ENCODE assay signal across 22 mouse cellular contexts in the genomic region with DNA sequence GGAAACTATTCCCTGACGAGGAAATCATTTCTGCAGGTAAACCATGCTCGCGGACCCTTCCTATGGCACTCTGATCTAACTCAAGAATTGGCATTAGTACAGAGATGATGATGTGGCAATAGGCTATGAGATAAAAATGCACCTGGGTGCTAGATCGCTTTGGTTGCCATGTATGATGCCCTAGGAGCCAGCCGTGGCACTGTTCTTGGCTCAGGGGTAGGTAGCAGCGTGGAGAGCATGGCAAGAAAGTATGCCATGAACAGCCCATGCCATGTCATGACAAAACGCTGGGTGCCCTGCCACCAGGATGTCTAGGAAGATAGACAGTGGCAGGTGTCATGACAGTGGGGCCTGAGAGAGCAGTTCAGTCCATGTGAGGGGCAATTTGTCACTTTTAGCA. TPM values are rescaled to one million over a fixed set of nuclear protein-coding genes. Genes with fewer than 3 reads are reported as not detected.
DNase-seq lines count a peak whose midpoint lies in the region; ATAC-seq and TF ChIP-seq lines count a peak whose summit lies in the region.
"Had no signal": no experiment of that assay in that cellular context is flagged by ENCODE, and none has a peak within 500 bp of the region (broad histone marks: within the 10 kb centered on the region; RNA-seq: fewer than 3 reads in every experiment).

No protein-coding gene starts in this region.

- H3K27ac ChIP-seq in midbrain, embryonic 16.5 days (ENCODE audit: low read length) = no peak overlapping the region

- peak; percentile 56 for DNase-seq in heart, adult 11 months
- no peak for DNase-seq in heart, postnatal 10 days
- DNase-seq in G1E (ENCODE audit: low spot score) = no peak
- DNase-seq in adrenal gland, postnatal 4 days (ENCODE audit: low spot score in 2 of 2) = no peak
- DNase-seq: adrenal gland, adult 2 months; adrenal gland, adult 8-10 months; adrenal gland, postnatal 10 days; adrenal gland, postnatal 14 days; adrenal gland, postnatal 25 days; adrenal gland, postnatal 36 days; B cell, adult 2 months; cerebellum, adult 11 months; cerebellum, adult 11-12 months; cerebellum, adult 18-20 months; cerebellum, adult 2 months; cerebellum, adult 8-10 months had no signal

- TF ChIP-seq CTCF in G1E (IDR thresholded peaks at IDR 0.05; ENCODE audit: low read depth, low read length) = no peak

- intact Hi-C loops in heart, postnatal 10 days (cut with DNase I) = no loop called here

- WGBS in midbrain, embryonic 16.5 days = 87% methylated on average over 7 of the region's 7 CpGs

- H3K9ac ChIP-seq in midbrain, embryonic 16.5 days (ENCODE audit: low read depth, low read length) = no peak overlapping the region

- peak overlapping the region; percentile 9; the same call in 1 of the 2 replicates for H3K4me3 ChIP-seq in G1E (ENCODE audit: low read depth, low read length)
- H3K4me3 ChIP-seq in midbrain, embryonic 16.5 days (ENCODE audit: low read depth, low read length) = no peak overlapping the region

- no peaks in the 10 kb centered on the region for H3K36me3 ChIP-seq in G1E (replicated peaks)
- no peaks in the 10 kb centered on the region for H3K36me3 ChIP-seq in midbrain, embryonic 16.5 days (ENCODE audit: control insufficient read depth, insufficient read depth, low read length)

- H3K4me1 ChIP-seq in G1E (ENCODE audit: insufficient read depth, low read depth, low read length) = peaks cover 7% of the 10 kb centered on the region; the same call in 1 of the 2 replicates
- H3K4me1 ChIP-seq in midbrain, embryonic 16.5 days (ENCODE audit: control insufficient read depth, insufficient read depth, low read length) = no peaks in the 10 kb centered on the region

- H3K27me3 ChIP-seq in G1E (ENCODE audit: insufficient read depth, low read length) = peaks cover 6% of the 10 kb centered on the region; the same call in 1 of the 2 replicates
- H3K27me3 ChIP-seq in midbrain, embryonic 16.5 days (ENCODE audit: control insufficient read depth, insufficient read depth, low read depth, low read length) = no peaks in the 10 kb centered on the region
- H3K27me3 ChIP-seq: CH12.LX had no signal

- H3K9me3 ChIP-seq in G1E (replicated peaks) = no peaks in the 10 kb centered on the region
- no peaks in the 10 kb centered on the region for H3K9me3 ChIP-seq in midbrain, embryonic 16.5 days (replicated peaks; ENCODE audit: control insufficient read depth, low read length, poor library complexity, severe bottlenecking)

- H3K4me2 ChIP-seq in midbrain, embryonic 16.5 days (ENCODE audit: low read length) = no peak overlapping the region

- no peak for ATAC-seq in G1E (ENCODE audit: extremely low read depth, insufficient number of reproducible peaks, low FRiP score, poor library complexity, severe bottlenecking)
- peak; percentile 55; the same call in 1 of the 2 replicates for ATAC-seq in erythroblast, adult 5-6 weeks (replicated peaks; ENCODE audit: low FRiP score, poor library complexity, severe bottlenecking)
- ATAC-seq in midbrain, embryonic 16.5 days = no peak
- ATAC-seq: activated CD4-positive, CD25-positive, alpha-beta regulatory T cell, adult 4 months; CD4-positive, CD25-positive, alpha-beta regulatory T cell, adult 4 months; Patski had no signal

RNA-seq across cellular contexts. Expression of gene Rexo2, which starts 53.2 kb away (rescaled TPM):
- total RNA-seq in heart, postnatal 10 days (2021) = 10 to 100 TPM; 65.3 to 67.9 TPM
- total RNA-seq in G1E (2014; fragmentation: Nextera tagmentation) = 259 and 329 TPM in 2 replicates
- 278 and 280 TPM in 2 replicates for total RNA-seq in G1E (2017)
- polyA plus RNA-seq in G1E (2012) = 226 and 248 TPM in 2 replicates
- 47.8 and 50.8 TPM in 2 replicates for total RNA-seq in erythroblast, adult 5-6 weeks (2015; ENCODE audit: low replicate concordance)
- 26.6 and 36.7 TPM in 2 replicates for total RNA-seq in erythroblast, adult 5-6 weeks (2017; ENCODE audit: low replicate concordance)
- total RNA-seq in adrenal gland, postnatal 4 days (2021) = 10 to 100 TPM; 63.8 to 65.4 TPM
- polyA plus RNA-seq in midbrain, embryonic 16.5 days (2015; fragmentation: Nextera tagmentation; extraction: Ambion mirVana) = 119 and 120 TPM in 2 replicates
